Mouse (Mus musculus): ENCODE results near the gene Gstm4. TPM values are rescaled to one million over a fixed set of nuclear protein-coding genes. Genes with fewer than 3 reads are reported as not detected.

The Gstm4 gene
- total RNA-seq, 2 experiments from 2014 or later, result 10.9 to 12.1 TPM

DNA sequence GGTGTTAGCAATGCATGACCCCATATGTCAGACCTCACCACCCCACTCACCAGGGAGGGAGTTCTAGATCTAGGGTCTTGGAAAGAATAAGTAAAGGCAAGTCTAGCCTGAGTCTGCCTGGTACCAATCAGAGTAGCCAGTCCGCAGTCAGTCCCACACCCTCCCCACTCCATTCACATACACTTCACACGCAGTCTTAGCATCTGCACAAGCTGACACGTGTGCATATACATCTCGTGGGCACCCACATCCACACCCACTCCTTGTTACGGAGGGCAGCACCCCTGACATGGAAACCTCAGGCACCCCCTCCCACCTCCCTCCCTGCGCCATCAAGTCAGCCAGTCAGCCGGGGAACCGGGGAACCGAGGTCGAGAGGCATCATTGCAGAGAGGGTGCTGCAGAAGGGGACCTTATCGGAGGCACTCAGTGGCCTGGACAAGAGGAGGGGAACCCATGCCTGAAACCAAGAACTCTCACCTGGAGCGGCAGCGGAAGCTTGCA is 40.1 kb upstream of the Gstm4 start:
- peak overlapping the region; percentile 94 for H3K4me3 ChIP-seq
- DNase-seq, result no peak
- TF ChIP-seq CTCF (IDR thresholded peaks at IDR 0.05), result no peak
- intact Hi-C loops (cut with DNase I), result no loop called here
- H3K27ac ChIP-seq, result peak overlapping the region; percentile 88

DNA sequence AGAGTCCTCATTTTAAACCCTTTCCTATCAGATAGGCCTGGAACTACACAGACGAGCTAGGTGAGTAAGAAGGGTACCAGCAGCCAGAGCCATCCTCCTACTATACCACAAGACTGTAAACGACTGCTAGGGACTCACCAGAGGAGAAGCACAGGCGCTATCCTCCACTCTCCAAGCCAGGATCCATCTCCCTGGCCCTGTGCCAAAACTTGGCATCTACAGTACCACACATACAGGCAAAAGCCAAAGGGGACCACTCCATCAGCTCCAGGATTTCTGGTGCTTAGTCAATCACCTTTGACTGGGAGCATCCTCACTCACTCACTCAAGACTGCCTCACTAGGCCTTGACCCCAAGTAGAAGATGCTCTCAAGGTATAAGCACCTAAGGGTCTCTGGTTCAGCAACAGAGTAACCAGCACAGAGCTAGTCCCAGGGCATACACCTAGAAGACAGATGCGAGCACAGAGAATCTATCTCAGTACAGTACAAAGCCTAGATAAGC is 39.3 kb upstream of the Gstm4 start:
- intact Hi-C loops (cut with DNase I), result no loop called here
- DNase-seq, result no peak
- Histone ChIP-seq H3K4me3 (peak overlapping the region; percentile 94; the same call in 1 of the 2 replicates), H3K27ac (no peak overlapping the region; the same call in 1 of the 2 replicates)
- TF ChIP-seq CTCF (IDR thresholded peaks at IDR 0.05), result no peak

DNA sequence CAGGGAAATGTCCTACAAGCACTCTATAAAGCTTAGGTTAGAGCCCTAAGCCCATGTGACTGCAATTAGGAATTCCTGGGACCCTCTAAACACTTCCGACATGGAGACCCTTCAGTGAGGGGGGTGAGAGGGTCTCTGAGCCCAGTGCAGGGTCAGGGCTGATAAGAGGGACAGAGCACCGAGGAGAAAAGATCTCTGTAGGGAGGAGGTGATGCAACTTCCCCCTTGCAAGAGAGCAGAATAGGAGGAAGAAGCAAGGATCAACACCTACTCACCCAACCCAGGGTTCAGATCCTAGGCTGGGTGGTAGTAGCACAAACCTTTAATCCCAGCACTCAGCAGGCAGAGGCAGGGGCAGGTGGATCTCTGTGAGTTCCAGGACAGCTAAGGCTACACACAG is 38.5 kb upstream of the Gstm4 start:
- peak overlapping the region; percentile 53 for H3K27ac ChIP-seq
- H3K4me3 ChIP-seq, result no peak overlapping the region
- intact Hi-C loops (cut with DNase I), result no loop called here
- no peak for DNase-seq
- no peak for TF ChIP-seq CTCF (IDR thresholded peaks at IDR 0.05)

- H3K4me3 ChIP-seq, result no peak overlapping the region
- intact Hi-C loops (cut with DNase I), result no loop called here
- no peak for DNase-seq
- H3K27ac ChIP-seq, result peak overlapping the region; percentile 53
- TF ChIP-seq CTCF (IDR thresholded peaks at IDR 0.05), result no peak
Measured at GRCm38 (mm10) chr3:108082251-108082875, 37.7 kb upstream of the Gstm4 start.

GRCm38 (mm10) chr3:108081681-108082080 is 37.0 kb upstream of the Gstm4 start:
- no peak for TF ChIP-seq CTCF (IDR thresholded peaks at IDR 0.05)
- Histone ChIP-seq H3K4me3 (no peak overlapping the region), H3K27ac (peak overlapping the region; percentile 53; the same call in 1 of the 2 replicates)
- no peak for DNase-seq
- intact Hi-C loops (cut with DNase I), result no loop called here

GRCm38 (mm10) chr3:108076836-108077235 is 32.1 kb upstream of the Gstm4 start:
- TF ChIP-seq CTCF (IDR thresholded peaks at IDR 0.05), result no peak
- no peak overlapping the region for H3K4me3 ChIP-seq
- intact Hi-C loops (cut with DNase I), result no loop called here
- no peak overlapping the region for H3K27ac ChIP-seq
- no peak for DNase-seq

DNA sequence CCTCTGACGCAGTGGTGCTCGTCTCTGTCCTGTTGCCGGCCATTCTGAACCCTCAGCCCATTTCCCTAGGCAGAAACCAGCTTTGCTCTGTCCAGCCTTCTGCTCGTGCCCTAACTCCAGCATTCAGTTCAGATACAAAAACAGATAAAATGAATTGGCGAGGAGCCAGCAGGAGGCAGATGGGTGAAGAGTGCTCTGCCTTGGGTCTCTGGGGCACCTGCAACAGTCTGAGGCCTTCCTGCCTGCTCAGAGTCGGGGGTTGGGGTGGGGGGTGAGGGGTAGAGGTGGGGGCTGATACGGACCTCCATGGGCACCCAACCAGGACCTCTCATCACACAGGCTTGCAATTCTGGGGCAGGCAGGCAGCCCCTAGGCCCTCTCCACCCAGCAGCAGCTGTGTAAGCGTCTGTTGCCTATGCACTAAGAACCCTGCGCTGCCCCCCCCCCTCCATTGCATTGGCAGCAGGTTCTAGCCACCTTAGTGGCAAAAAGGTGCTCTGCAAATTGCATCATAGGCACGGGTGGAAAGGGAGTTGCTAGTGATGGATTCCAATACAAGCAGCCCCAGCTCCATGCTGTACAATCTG is 28.4 kb upstream of the Gstm4 start:
- no peak overlapping the region for H3K4me3 ChIP-seq
- TF ChIP-seq CTCF (IDR thresholded peaks at IDR 0.05), result no peak
- no peak for DNase-seq
- no peak overlapping the region for H3K27ac ChIP-seq
- intact Hi-C loops (cut with DNase I), result no loop called here

DNA sequence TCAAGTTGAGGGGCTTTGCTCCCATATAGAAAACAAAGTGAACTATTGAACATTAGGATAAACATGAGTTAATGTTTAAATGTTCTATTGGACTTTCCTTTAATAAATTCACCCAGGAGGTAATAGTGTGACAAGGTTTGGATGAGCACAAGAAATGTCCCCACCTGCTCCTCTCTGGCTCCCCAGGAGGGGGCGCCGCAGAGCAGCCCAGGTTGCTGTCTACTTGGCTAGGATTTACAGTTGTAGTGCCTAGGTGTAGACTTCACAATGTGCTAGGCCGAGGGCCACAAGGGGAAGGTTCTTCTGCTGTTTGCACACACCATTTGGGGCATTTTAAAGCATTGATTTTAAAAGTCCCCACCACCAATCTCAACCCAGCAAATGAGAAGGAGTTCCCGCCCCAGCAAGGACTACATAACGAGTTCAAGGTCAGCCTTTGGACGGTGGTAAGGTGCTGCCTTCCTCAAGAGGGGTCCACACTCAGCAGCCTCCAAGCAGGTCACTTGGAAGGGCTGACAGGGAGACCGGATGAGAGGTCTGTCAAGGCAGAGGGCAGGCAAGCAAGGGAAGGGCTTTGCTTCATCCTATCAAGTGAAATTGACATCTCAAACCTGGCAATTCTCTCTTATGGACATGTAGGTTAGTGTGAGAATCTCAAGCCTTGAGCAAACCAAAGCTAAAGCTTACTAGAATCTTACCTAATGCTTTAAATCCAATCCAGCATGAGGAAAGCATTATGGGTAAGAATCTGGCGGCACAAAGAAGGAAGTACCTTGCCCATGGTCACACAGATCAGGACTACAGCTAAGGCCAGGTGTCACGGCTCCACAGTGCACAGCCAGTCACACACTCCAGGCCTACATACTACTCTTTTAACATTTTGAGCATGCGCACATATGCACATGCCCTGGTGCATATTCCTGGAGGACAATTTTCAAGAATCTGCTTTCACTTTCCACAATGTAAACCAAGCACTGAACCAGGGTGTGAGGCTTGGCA is 25.9 kb upstream of the Gstm4 start:
- intact Hi-C loops (cut with DNase I), result loop anchor here (1.0 kb wide), 1 partner anchor 77 kb away; no protein-coding TSS in a partner anchor
- no peak; the same call in 1 of the 2 replicates for TF ChIP-seq CTCF (IDR thresholded peaks at IDR 0.05)
- DNase-seq, result peak; percentile 81

GRCm38 (mm10) chr3:108069231-108069870 is 24.7 kb upstream of the Gstm4 start:
- intact Hi-C loops (cut with DNase I), result loop anchor here (10.0 kb wide), 1 partner anchor 375 kb away; the partner anchor contains the start of gene Ahcyl1
- Histone ChIP-seq H3K27ac (no peak overlapping the region), H3K4me3 (peak overlapping the region; percentile 47)
- TF ChIP-seq CTCF (IDR thresholded peaks at IDR 0.05), result no peak
- DNase-seq, result peak; percentile 54

More for the DNA sequence above, 25.9 kb upstream of the Gstm4 start:
- no peak overlapping the region for H3K27ac ChIP-seq
- H3K4me3 ChIP-seq, result no peak overlapping the region; the same call in 1 of the 2 replicates

DNA sequence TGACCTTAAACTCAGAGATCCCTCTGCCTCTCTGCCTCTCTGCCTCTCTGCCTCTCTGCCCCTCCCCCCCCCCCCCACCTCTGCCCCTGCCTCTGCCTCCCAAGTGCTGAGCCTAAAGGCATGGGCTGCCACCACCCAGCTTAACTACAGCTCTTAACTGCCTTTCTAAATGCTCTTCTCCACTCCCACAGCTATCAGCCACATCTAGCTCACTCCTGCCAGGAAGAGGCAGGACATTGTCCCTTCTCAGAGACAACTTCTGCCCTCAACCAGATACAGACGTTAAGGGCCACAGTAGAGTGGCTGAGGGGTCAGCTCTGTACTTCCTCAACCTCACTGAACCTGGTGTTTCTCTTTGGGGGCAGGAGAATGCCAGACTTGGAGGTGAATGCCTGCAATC is 24.1 kb upstream of the Gstm4 start:
- no peak for DNase-seq
- no peak for TF ChIP-seq CTCF (IDR thresholded peaks at IDR 0.05)
- H3K27ac ChIP-seq, result no peak overlapping the region
- no peak overlapping the region for H3K4me3 ChIP-seq
- intact Hi-C loops (cut with DNase I), result loop anchor here (10.0 kb wide), 1 partner anchor 374 kb away; the partner anchor contains the start of gene Ahcyl1

DNA sequence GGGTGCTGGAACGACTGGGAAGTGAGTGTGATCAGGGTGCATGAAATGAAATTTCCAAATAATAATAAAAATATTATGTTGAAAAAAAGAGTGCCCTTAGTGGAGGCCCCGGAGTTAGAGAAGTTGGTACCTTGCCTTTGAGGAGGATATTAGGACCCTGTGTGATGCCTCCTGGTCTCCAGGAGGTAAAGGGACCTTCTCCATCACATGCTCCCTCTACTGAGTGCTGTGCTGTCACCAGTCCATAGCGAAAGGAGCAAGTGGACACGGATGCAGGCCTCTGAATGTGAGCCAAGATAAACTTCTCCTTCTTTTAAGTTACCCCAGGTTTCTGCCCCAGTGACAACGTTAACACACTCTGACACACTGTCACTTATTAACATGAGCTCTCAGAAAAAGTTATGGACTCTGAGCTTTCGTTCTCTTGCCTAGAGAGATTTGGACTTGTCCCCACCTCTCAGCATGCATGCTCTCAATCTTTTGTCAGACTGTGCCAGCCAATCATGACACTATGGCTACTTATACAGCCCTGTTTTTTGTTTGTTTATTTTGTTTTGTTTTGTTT is 22.8 kb upstream of the Gstm4 start:
- no peak overlapping the region for H3K27ac ChIP-seq
- intact Hi-C loops (cut with DNase I), result loop anchor here (10.0 kb wide), 1 partner anchor 373 kb away; the partner anchor contains the start of gene Ahcyl1
- DNase-seq, result no peak
- no peak for TF ChIP-seq CTCF (IDR thresholded peaks at IDR 0.05)
- H3K4me3 ChIP-seq, result no peak overlapping the region

Data from gastrocnemius, adult 2 months (tissue).